Mouse (Mus musculus) embryonic facial prominence, embryonic 11.5 days (tissue): ENCODE measurements around the gene Ikbke. TPM values are rescaled to one million over a fixed set of nuclear protein-coding genes. Genes with fewer than 3 reads are reported as not detected.

Source experiments
- ATAC-seq: fragments of 200-750 bp; cut with Nextera tagmentation; replicated peaks from 2 replicates; pipeline ENCODE4 v1.8.0; 2017; ENCODE audit warnings: low read depth; ENCODE audit not compliant: insufficient number of reproducible peaks, low FRiP score, low TSS enrichment
- DNase-seq: peaks from one replicate; pipeline ENCODE4 v3.0.0-alpha.2; 2015; ENCODE audit warnings: low spot score
- H3K27ac ChIP-seq: fragments of 300-500 bp; sonication (generic); replicated peaks from 2 replicates; pipeline ENCODE4 v1.5.1; 2014; ENCODE audit warnings: mild to moderate bottlenecking, low read depth, low read length, control low read depth
- H3K27me3 ChIP-seq: fragments of 300-500 bp; sonication (generic); 2 replicates; pipeline ENCODE4 v1.6.1; 2014; ENCODE audit warnings: mild to moderate bottlenecking, low read length, moderate library complexity, mixed read lengths; ENCODE audit not compliant: control insufficient read depth, insufficient read depth
- H3K36me3 ChIP-seq: fragments of 300-500 bp; sonication (generic); replicated peaks from 2 replicates; pipeline ENCODE4 v1.6.1; 2014; ENCODE audit warnings: low read depth, mild to moderate bottlenecking, low read length, moderate library complexity, mixed read lengths; ENCODE audit not compliant: control insufficient read depth, insufficient read depth
- H3K4me1 ChIP-seq: fragments of 300-500 bp; sonication (generic); 2 replicates; pipeline ENCODE4 v1.6.1; 2014; ENCODE audit warnings: low read length, mixed read lengths; ENCODE audit not compliant: control insufficient read depth, insufficient read depth
- H3K4me2 ChIP-seq: fragments of 300-500 bp; sonication (generic); 2 replicates; pipeline ENCODE4 v1.6.1; 2014; ENCODE audit warnings: low read depth, mild to moderate bottlenecking, control low read depth, low read length, moderate library complexity
- H3K4me3 ChIP-seq: fragments of 300-500 bp; sonication (generic); 2 replicates; pipeline ENCODE4 v1.5.1; 2014; ENCODE audit warnings: low read depth, low read length, control low read depth
- H3K9ac ChIP-seq: fragments of 300-500 bp; sonication (generic); replicated peaks from 2 replicates; pipeline ENCODE4 v1.6.1; 2014; ENCODE audit warnings: mild to moderate bottlenecking, control low read depth, low read length
- H3K9me3 ChIP-seq: fragments of 300-500 bp; sonication (generic); replicated peaks from 2 replicates; pipeline ENCODE4 v1.6.1; 2016; ENCODE audit warnings: mild to moderate bottlenecking, low read length, inconsistent platforms, mixed read lengths; ENCODE audit not compliant: control insufficient read depth
- WGBS: fragments of 180-500 bp; shearing (Covaris S2); extraction: QIAGEN DNeasy Blood & Tissue Kit; methylation state at CpG from one replicate; pipeline ENCODE4 v1.1.7; 2014; 5-methylcytosine and 5-hydroxymethylcytosine counted together
- polyA plus RNA-seq: library from polyadenylated mRNA; unstranded; fragments of >200 nt; fragmentation: Nextera tagmentation; extraction: Ambion mirVana; gene quantifications from 2 replicates; pipeline ENCODE4 v1.2.1, GENCODE M21; 2014

The Ikbke gene
- polyA plus RNA-seq, 1 experiment from 2014 or later = 0.49 TPM

- H3K4me1 ChIP-seq = no peaks in the 10 kb centered on the region
- no peak overlapping the region for H3K4me2 ChIP-seq
- ATAC-seq = no peak
- H3K36me3 ChIP-seq = no peaks in the 10 kb centered on the region
- no peaks in the 10 kb centered on the region for H3K9me3 ChIP-seq
- WGBS = 70% methylated on average over 7 of the region's 7 CpGs
- no peak overlapping the region for H3K27ac ChIP-seq
- H3K9ac ChIP-seq = no peak overlapping the region
- no peak for DNase-seq
- H3K4me3 ChIP-seq = no peak overlapping the region
- no peaks in the 10 kb centered on the region for H3K27me3 ChIP-seq
These were observed 51.2 kb downstream of the Ikbke start for GRCm38 (mm10) chr1:131228225-131228624.

- no peak overlapping the region for H3K9ac ChIP-seq
- H3K36me3 ChIP-seq = no peaks in the 10 kb centered on the region
- H3K27ac ChIP-seq = no peak overlapping the region
- H3K27me3 ChIP-seq = no peaks in the 10 kb centered on the region
- 0 out of 2 replicates have a peak, but pooled peaks have one; percentile 29 for ATAC-seq
- no peak overlapping the region for H3K4me2 ChIP-seq
- no peaks in the 10 kb centered on the region for H3K4me1 ChIP-seq
- WGBS = 75% methylated on average over 12 of the region's 12 CpGs
- DNase-seq = no peak
- H3K9me3 ChIP-seq = no peaks in the 10 kb centered on the region
- no peak overlapping the region for H3K4me3 ChIP-seq
These were observed 54.4 kb downstream of the Ikbke start for GRCm38 (mm10) chr1:131224848-131225471.

GRCm38 (mm10) chr1:131223345-131223744 lies 56.1 kb downstream of the Ikbke start:
- 91% methylated on average over 2 of the region's 2 CpGs for WGBS
- H3K9me3 ChIP-seq = no peaks in the 10 kb centered on the region
- no peaks in the 10 kb centered on the region for H3K27me3 ChIP-seq
- H3K27ac ChIP-seq = no peak overlapping the region
- H3K4me3 ChIP-seq = no peak overlapping the region
- H3K4me2 ChIP-seq = no peak overlapping the region
- H3K36me3 ChIP-seq = no peaks in the 10 kb centered on the region
- no peaks in the 10 kb centered on the region for H3K4me1 ChIP-seq
- no peak for DNase-seq
- ATAC-seq = no peak
- no peak overlapping the region for H3K9ac ChIP-seq

- Histone ChIP-seq H3K9me3 (no peaks in the 10 kb centered on the region), H3K27ac (no peak overlapping the region), H3K36me3 (no peaks in the 10 kb centered on the region), H3K9ac (no peak overlapping the region), H3K4me2 (no peak overlapping the region), H3K4me3 (no peak overlapping the region), H3K27me3 (no peaks in the 10 kb centered on the region), H3K4me1 (no peaks in the 10 kb centered on the region)
- ATAC-seq (no peak), DNase-seq (no peak)
- WGBS = 80% methylated on average over 13 of the region's 13 CpGs
These were observed 57.4 kb downstream of the Ikbke start for GRCm38 (mm10) chr1:131221822-131222590.

GRCm38 (mm10) chr1:131218933-131219332 lies 60.5 kb downstream of the Ikbke start:
- no peak overlapping the region for H3K27ac ChIP-seq
- H3K27me3 ChIP-seq = no peaks in the 10 kb centered on the region
- no peaks in the 10 kb centered on the region for H3K4me1 ChIP-seq
- WGBS = 90% methylated on average over 11 of the region's 11 CpGs
- H3K9ac ChIP-seq = no peak overlapping the region
- H3K4me2 ChIP-seq = no peak overlapping the region
- DNase-seq (no peak), ATAC-seq (no peak)
- H3K36me3 ChIP-seq = no peaks in the 10 kb centered on the region
- H3K4me3 ChIP-seq = no peak overlapping the region
- no peaks in the 10 kb centered on the region for H3K9me3 ChIP-seq

GRCm38 (mm10) chr1:131213361-131213760 lies 66.0 kb downstream of the Ikbke start:
- 81% methylated on average over 6 of the region's 6 CpGs for WGBS

GRCm38 (mm10) chr1:131212956-131213355 lies 66.5 kb downstream of the Ikbke start:
- ATAC-seq = no peak
- WGBS = 68% methylated on average over 5 of the region's 5 CpGs
- no peak for DNase-seq

More at GRCm38 (mm10) chr1:131213361-131213760, 66.0 kb downstream of the Ikbke start:
- ATAC-seq (no peak), DNase-seq (no peak)
- H3K27me3 ChIP-seq = no peaks in the 10 kb centered on the region
- H3K4me3 ChIP-seq = no peak overlapping the region
- H3K27ac ChIP-seq = no peak overlapping the region
- H3K9me3 ChIP-seq = no peaks in the 10 kb centered on the region
- no peaks in the 10 kb centered on the region for H3K4me1 ChIP-seq
- no peaks in the 10 kb centered on the region for H3K36me3 ChIP-seq
- H3K9ac ChIP-seq = no peak overlapping the region
- no peak overlapping the region for H3K4me2 ChIP-seq

GRCm38 (mm10) chr1:131211655-131212054 lies 67.8 kb downstream of the Ikbke start:
- Histone ChIP-seq H3K9ac (no peak overlapping the region), H3K4me3 (no peak overlapping the region), H3K27ac (no peak overlapping the region), H3K36me3 (no peaks in the 10 kb centered on the region), H3K4me2 (no peak overlapping the region), H3K9me3 (no peaks in the 10 kb centered on the region), H3K27me3 (no peaks in the 10 kb centered on the region), H3K4me1 (no peaks in the 10 kb centered on the region)
- DNase-seq (no peak), ATAC-seq (no peak)
- WGBS = 86% methylated on average over 1 of the region's 1 CpGs

More at GRCm38 (mm10) chr1:131212956-131213355, 66.5 kb downstream of the Ikbke start:
- Histone ChIP-seq H3K4me2 (no peak overlapping the region), H3K4me1 (no peaks in the 10 kb centered on the region), H3K27me3 (no peaks in the 10 kb centered on the region), H3K9ac (no peak overlapping the region), H3K9me3 (no peaks in the 10 kb centered on the region), H3K36me3 (no peaks in the 10 kb centered on the region), H3K4me3 (no peak overlapping the region), H3K27ac (no peak overlapping the region)
